Mouse (Mus musculus) ovary, adult 18-20 months (tissue): ENCODE results near the gene Olfr320.
"Not testable (repeated sequence)": the region's sequence is repeated elsewhere in the genome, so short reads cannot be mapped to it uniquely, and the experiment has no call there.

Experiments used
- DNase-seq: peaks from one replicate; pipeline ENCODE4 v3.0.0; 2022; ENCODE audit warnings: low spot score, mixed read lengths

Gene Olfr320

DNA sequence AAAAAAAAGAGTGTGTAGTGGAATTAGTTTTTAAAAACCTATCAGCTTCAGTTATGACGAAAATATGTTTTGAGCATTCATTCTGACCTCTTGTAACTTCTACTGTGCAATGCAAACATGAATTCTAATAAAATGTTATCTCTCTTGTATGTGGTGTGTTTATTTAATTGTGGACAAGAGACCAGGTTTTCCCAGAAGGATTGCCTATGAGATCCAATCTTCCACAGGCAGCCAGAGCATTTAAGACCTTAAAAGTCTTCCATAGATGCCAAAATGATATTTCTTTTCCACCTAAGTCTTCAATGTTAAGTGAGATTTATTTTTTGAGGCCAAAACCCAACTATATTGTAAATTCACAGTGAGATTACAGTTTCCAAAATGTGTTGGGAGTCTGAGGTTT, at the start of gene Olfr320:
Gene Olfr320, plus strand, starts transcription at position 301 of the 400 bp plus-strand sequence.
- no peak for DNase-seq

- no peak for DNase-seq
Observed at GRCm38 (mm10) chr11:58634878-58635277, 46.0 kb upstream of the Olfr320 start.

DNA sequence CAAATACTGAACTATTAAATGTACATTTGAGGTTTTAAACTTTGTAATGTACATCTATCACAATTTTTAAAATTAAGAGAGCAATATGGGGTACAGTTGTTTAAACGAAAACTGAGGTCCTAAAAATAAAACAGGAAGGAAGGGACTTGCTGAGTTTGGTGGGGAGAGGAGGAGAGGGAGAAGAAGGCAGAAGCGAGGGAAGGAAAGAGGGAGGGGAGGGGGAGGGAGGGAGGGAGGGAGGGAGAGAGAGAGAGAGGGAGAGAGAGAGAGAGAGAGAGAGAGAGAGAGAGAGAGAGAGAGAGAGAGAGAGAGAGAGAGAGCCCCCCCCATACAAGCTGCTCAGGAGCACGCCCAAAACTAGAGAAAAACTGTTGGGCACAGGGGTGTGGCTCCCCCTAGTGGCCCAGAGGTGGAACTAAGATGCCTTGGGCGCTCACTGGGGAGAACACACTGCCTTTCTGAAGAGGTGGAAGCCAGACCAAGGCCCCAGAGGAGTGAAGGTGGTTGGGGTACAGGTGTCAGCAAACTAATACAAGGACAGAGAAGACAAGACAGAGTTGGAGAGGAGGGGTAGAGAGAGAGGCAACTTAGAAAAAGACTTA, 44.4 kb upstream of the Olfr320 start:
- DNase-seq, result no peak

DNA sequence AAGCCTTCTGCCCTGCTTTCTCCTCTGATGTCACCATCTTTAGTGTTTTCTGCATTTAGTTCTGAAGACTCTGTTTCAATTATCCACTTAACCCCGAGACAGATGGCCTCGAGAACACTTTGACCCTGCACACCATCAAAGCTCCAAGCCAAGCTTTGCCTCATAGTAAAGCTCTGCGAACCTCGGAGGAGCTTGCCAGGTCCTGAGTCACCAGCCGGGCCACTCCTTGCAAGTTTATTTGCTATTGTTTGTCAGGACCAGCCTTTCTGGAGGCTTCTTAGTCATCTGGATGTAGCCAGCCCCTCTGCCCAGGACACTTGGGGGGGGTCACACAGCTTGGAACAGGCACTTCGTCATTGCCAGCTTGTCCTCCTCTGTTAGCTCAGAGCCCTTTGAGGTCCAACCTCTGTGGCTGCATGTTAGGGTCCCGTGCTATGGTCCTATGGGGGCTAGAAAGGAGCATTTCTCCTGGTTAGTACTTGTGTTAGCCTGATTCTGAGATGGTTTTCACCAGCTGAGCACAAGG, 42.7 kb upstream of the Olfr320 start:
- peak; percentile 11 for DNase-seq

DNA sequence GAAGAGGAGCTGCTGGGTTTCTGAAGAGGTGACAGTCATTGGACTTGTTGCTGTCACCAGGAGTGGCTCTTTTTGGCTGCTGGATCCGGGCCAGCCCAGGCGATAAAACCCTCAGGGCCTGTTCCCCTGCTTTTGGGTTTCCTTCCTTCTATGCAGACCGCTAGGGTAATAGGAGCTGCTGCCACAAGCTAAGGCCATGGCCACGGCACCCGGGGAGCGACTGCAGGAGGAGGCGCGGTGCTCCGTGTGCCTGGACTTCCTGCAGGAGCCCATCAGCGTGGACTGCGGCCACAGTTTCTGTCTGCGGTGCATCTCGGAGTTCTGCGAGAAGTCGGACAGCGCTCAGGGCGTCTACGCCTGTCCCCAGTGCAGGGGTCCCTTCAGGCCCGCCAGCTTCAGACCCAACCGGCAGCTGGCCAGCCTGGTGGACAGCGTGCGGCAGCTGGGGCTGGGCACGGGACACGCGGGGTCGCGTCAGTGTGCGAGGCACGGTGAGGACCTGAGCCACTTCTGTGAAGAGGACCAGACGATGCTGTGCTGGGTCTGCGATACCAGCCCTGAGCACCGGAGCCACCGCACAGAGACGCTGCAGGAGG, 40.5 kb upstream of the Olfr320 start, which contains the start of gene Trim58:
Gene Trim58, plus strand, starts transcription at position 194 of the 596 bp plus-strand sequence.
- no peak for DNase-seq

GRCm38 (mm10) chr11:58641057-58641456, 39.8 kb upstream of the Olfr320 start:
- no peak for DNase-seq

- no peak for DNase-seq
Observed at GRCm38 (mm10) chr11:58641638-58642358, 39.1 kb upstream of the Olfr320 start.

DNA sequence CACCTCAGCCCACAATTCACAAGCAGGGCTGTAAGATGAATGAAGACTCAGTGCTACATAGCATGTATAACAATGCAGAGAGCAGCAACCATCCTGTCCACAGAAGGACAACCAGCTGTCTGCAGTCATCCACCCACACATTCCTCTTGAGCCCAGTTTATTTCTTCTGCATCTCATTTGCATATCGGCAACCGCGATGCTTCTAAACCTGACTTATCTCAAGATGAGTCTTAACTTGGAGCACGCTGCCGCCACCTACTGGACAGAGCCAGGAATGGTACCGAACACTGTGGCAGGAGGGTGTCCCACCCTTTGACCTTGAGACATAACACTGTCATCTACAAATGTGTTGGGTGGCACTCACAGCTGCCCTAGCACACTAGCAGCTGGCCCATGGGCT, 37.5 kb upstream of the Olfr320 start:
- DNase-seq, result no peak

GRCm38 (mm10) chr11:58655151-58655550, 25.7 kb upstream of the Olfr320 start:
- DNase-seq, result no peak

- no peak for DNase-seq
Observed at GRCm38 (mm10) chr11:58658596-58658995, 22.3 kb upstream of the Olfr320 start, which contains the start of gene Olfr322. TSS of gene Olfr322 (plus strand) at chr11:58658782.

- DNase-seq, result no peak
Observed at GRCm38 (mm10) chr11:58669252-58669651, 11.6 kb upstream of the Olfr320 start.

DNA sequence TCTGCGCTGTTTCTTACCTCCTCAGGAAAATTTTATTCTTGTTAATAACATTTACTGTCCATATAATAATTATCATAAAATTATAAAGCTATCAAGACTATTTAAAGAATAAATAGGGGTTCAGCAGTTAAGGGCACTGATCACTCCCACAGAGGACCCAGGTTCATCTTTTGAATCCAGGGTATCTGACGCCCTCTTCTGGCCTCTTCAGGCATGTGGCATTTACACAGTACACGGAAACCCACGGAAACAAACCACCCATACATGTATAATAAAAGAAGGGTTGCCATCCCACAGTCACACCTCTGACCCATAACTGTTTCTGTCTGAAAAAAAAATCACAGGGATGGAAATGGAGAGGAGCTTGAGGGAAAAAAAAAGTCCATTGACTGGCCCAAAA, 9.1 kb upstream of the Olfr320 start:
- no peak for DNase-seq

- no peak for DNase-seq
Observed at GRCm38 (mm10) chr11:58698862-58699261, 18.0 kb downstream of the Olfr320 start, which contains the start of gene Olfr319. TSS of gene Olfr319 (plus strand) at chr11:58699162.

- DNase-seq, result no peak
Observed at GRCm38 (mm10) chr11:58709086-58709485, 28.2 kb downstream of the Olfr320 start.

GRCm38 (mm10) chr11:58717723-58718122, 36.8 kb downstream of the Olfr320 start:
- DNase-seq, result not testable (repeated sequence)

GRCm38 (mm10) chr11:58719701-58720100, 38.8 kb downstream of the Olfr320 start:
- no peak for DNase-seq

DNA sequence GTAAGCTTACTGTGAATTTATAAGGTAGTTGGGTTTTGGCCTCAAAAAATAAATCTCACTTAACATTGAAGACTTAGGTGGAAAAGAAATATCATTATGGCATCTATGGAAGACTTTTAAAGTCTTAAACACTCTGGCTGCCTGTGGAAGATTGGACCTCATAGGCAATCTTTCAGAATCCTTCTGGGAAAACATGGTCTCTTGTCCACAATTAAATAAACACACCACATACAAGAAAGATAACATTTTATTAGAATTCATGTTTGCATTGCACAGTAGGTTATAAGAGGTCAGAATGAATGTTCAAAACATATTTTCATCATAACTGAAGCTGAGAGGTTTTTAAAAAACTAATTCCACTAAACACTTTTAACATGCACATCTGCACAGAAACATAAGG, 43.0 kb downstream of the Olfr320 start, which contains the start of gene Olfr318:
Gene Olfr318, minus strand, starts transcription at position 101 of the 400 bp plus-strand sequence.
- no peak for DNase-seq

- DNase-seq, result not testable (repeated sequence)
Observed at GRCm38 (mm10) chr11:58727896-58728650, 47.2 kb downstream of the Olfr320 start.

GRCm38 (mm10) chr11:58733372-58733771, 52.5 kb downstream of the Olfr320 start:
- DNase-seq, result no peak
